Mouse (Mus musculus) T-helper 2 cell (primary cell): Measurements from ENCODE around the gene Dusp9.

Source experiments
- in situ Hi-C: fragments of 300-600 bp; cut with MboI, MseI; formaldehyde crosslinking; loops from one replicate; pipeline ENCODE4 v1.15.1; 2025; ENCODE audit warnings: high pct_unique_total_duplicates

Gene Dusp9

GRCm38 (mm10) chrX:73639255-73639675 is at the start of gene Dusp9:
TSS of gene Dusp9 (plus strand) at chrX:73639419.
- in situ Hi-C loops: no loop called here

- in situ Hi-C loops: no loop called here
Observed at GRCm38 (mm10) chrX:73593212-73593611, 46.0 kb upstream of the Dusp9 start.

GRCm38 (mm10) chrX:73594451-73595121 is 44.6 kb upstream of the Dusp9 start:
- in situ Hi-C loops: no loop called here

GRCm38 (mm10) chrX:73595297-73595938 is 43.8 kb upstream of the Dusp9 start:
- in situ Hi-C loops: no loop called here

- in situ Hi-C loops: no loop called here
Observed at GRCm38 (mm10) chrX:73601456-73601855, 37.8 kb upstream of the Dusp9 start.

- in situ Hi-C loops: no loop called here
Observed at GRCm38 (mm10) chrX:73613665-73614064, 25.6 kb upstream of the Dusp9 start.

- in situ Hi-C loops: no loop called here
Observed at GRCm38 (mm10) chrX:73615876-73616275, 23.3 kb upstream of the Dusp9 start.

- in situ Hi-C loops: no loop called here
Observed at GRCm38 (mm10) chrX:73619401-73619800, 19.8 kb upstream of the Dusp9 start.

GRCm38 (mm10) chrX:73619890-73620289 is 19.3 kb upstream of the Dusp9 start:
- in situ Hi-C loops: no loop called here

- in situ Hi-C loops: no loop called here
Observed at GRCm38 (mm10) chrX:73626981-73627380, 12.2 kb upstream of the Dusp9 start.

- in situ Hi-C loops: no loop called here
Observed at GRCm38 (mm10) chrX:73635425-73635824, 3.8 kb upstream of the Dusp9 start.

- in situ Hi-C loops: no loop called here
Observed at GRCm38 (mm10) chrX:73637415-73637814, 1.8 kb upstream of the Dusp9 start.

GRCm38 (mm10) chrX:73639901-73640469 is 766 bp downstream of the Dusp9 start:
- in situ Hi-C loops: no loop called here

- in situ Hi-C loops: no loop called here
Observed at GRCm38 (mm10) chrX:73645121-73645520, 5.9 kb downstream of the Dusp9 start.

GRCm38 (mm10) chrX:73650869-73651268 is 11.7 kb downstream of the Dusp9 start:
- in situ Hi-C loops: no loop called here

GRCm38 (mm10) chrX:73653392-73653791 is 14.2 kb downstream of the Dusp9 start:
- in situ Hi-C loops: no loop called here

- in situ Hi-C loops: no loop called here
Observed at GRCm38 (mm10) chrX:73654177-73654576, 15.0 kb downstream of the Dusp9 start.

GRCm38 (mm10) chrX:73655529-73655928 is 16.3 kb downstream of the Dusp9 start:
- in situ Hi-C loops: loop anchor here (5.0 kb wide), 1 partner anchor 78 kb away; no protein-coding TSS in a partner anchor

- in situ Hi-C loops: loop anchor here (5.0 kb wide), 1 partner anchor 81 kb away; no protein-coding TSS in a partner anchor
Observed at GRCm38 (mm10) chrX:73658391-73658790, 19.2 kb downstream of the Dusp9 start.

- in situ Hi-C loops: loop anchor here (5.0 kb wide), 1 partner anchor 82 kb away; no protein-coding TSS in a partner anchor
Observed at GRCm38 (mm10) chrX:73658936-73659574, 19.8 kb downstream of the Dusp9 start.

GRCm38 (mm10) chrX:73659575-73660283 is 20.5 kb downstream of the Dusp9 start, which contains the start of gene Pnck:
TSS of gene Pnck (minus strand) at chrX:73660117.
- in situ Hi-C loops: loop anchor here (5.0 kb wide), 1 partner anchor 82 kb away; no protein-coding TSS in a partner anchor
